Mouse (Mus musculus): Measurements from ENCODE around the gene Bmpr1a.
A peak's percentile ranks its signal among the peaks of the same experiment; 100 is the strongest.
"Not testable (repeated sequence)": the region's sequence is repeated elsewhere in the genome, so short reads cannot be mapped to it uniquely, and the experiment has no call there.

Gene Bmpr1a

GRCm38 (mm10) chr14:34450451-34450850, 52.7 kb downstream of the Bmpr1a start:
- no peak for DNase-seq (ENCODE audit: low spot score)

GRCm38 (mm10) chr14:34449807-34450206, 53.3 kb downstream of the Bmpr1a start:
- DNase-seq (ENCODE audit: low spot score), result no peak

GRCm38 (mm10) chr14:34448398-34448797, 54.7 kb downstream of the Bmpr1a start:
- DNase-seq (ENCODE audit: low spot score), result no peak

GRCm38 (mm10) chr14:34447659-34448058, 55.5 kb downstream of the Bmpr1a start:
- no peak for DNase-seq (ENCODE audit: low spot score)

- DNase-seq (ENCODE audit: low spot score), result no peak
Observed at GRCm38 (mm10) chr14:34446624-34447023, 56.5 kb downstream of the Bmpr1a start.

GRCm38 (mm10) chr14:34445348-34445747, 57.8 kb downstream of the Bmpr1a start:
- DNase-seq (ENCODE audit: low spot score), result no peak

- DNase-seq (ENCODE audit: low spot score), result no peak
Observed at GRCm38 (mm10) chr14:34444924-34445323, 58.2 kb downstream of the Bmpr1a start.

GRCm38 (mm10) chr14:34444368-34444767, 58.8 kb downstream of the Bmpr1a start:
- DNase-seq (ENCODE audit: low spot score), result peak; percentile 6

GRCm38 (mm10) chr14:34442531-34442930, 60.6 kb downstream of the Bmpr1a start:
- DNase-seq (ENCODE audit: low spot score), result no peak

- DNase-seq (ENCODE audit: low spot score), result no peak
Observed at GRCm38 (mm10) chr14:34440526-34441066, 62.5 kb downstream of the Bmpr1a start.

GRCm38 (mm10) chr14:34429069-34429468, 74.1 kb downstream of the Bmpr1a start:
- no peak for DNase-seq (ENCODE audit: low spot score)

- DNase-seq (ENCODE audit: low spot score), result no peak
Observed at GRCm38 (mm10) chr14:34428274-34428673, 74.9 kb downstream of the Bmpr1a start.

- no peak for DNase-seq (ENCODE audit: low spot score)
Observed at GRCm38 (mm10) chr14:34421078-34421477, 82.1 kb downstream of the Bmpr1a start.

GRCm38 (mm10) chr14:34417501-34417900, 85.6 kb downstream of the Bmpr1a start:
- DNase-seq (ENCODE audit: low spot score), result no peak

- DNase-seq (ENCODE audit: low spot score), result not testable (repeated sequence)
Observed at GRCm38 (mm10) chr14:34416946-34417345, 86.2 kb downstream of the Bmpr1a start.

- DNase-seq (ENCODE audit: low spot score), result no peak
Observed at GRCm38 (mm10) chr14:34412164-34412896, 90.8 kb downstream of the Bmpr1a start.

GRCm38 (mm10) chr14:34410716-34411115, 92.4 kb downstream of the Bmpr1a start:
- no peak for DNase-seq (ENCODE audit: low spot score)

- no peak for DNase-seq (ENCODE audit: low spot score)
Observed at GRCm38 (mm10) chr14:34403424-34403823, 99.7 kb downstream of the Bmpr1a start.

GRCm38 (mm10) chr14:34402871-34403270, 100.3 kb downstream of the Bmpr1a start:
- peak; percentile 40 for DNase-seq (ENCODE audit: low spot score)

- peak; percentile 65 for DNase-seq (ENCODE audit: low spot score)
Observed at GRCm38 (mm10) chr14:34401135-34401534, 102.0 kb downstream of the Bmpr1a start.

GRCm38 (mm10) chr14:34400021-34400420, 103.1 kb downstream of the Bmpr1a start:
- DNase-seq (ENCODE audit: low spot score), result no peak

GRCm38 (mm10) chr14:34399301-34399700, 103.8 kb downstream of the Bmpr1a start:
- DNase-seq (ENCODE audit: low spot score), result no peak

- DNase-seq (ENCODE audit: low spot score), result no peak
Observed at GRCm38 (mm10) chr14:34398901-34399300, 104.2 kb downstream of the Bmpr1a start.

GRCm38 (mm10) chr14:34397871-34398270, 105.3 kb downstream of the Bmpr1a start:
- DNase-seq (ENCODE audit: low spot score), result no peak

All from ovary, postnatal 36 days (tissue).